Mouse (Mus musculus) MEL (cell line): ENCODE data around the gene Tnfrsf13c. TPM values are rescaled to one million over a fixed set of nuclear protein-coding genes. Genes with fewer than 3 reads are reported as not detected.

Source experiments
- DNase-seq: peaks from one replicate; pipeline ENCODE4 v3.0.0; 2011; ENCODE audit warnings: low read depth, low spot score
- H3K27ac ChIP-seq: 2 replicates; pipeline ENCODE4 v1.5.1; 2012; ENCODE audit warnings: low read depth, mild to moderate bottlenecking, control low read depth, low read length, moderate library complexity; ENCODE audit not compliant: control insufficient read depth
- H3K27me3 ChIP-seq, 2 experiments: fragments of 150-350 bp in 1 of 2; sonication (generic) in 1 of 2; 2 replicates each; pipeline ENCODE4 v1.6.1; 2012; ENCODE audit warnings: low read length in 2 of 2, mild to moderate bottlenecking in 2 of 2, improper control_type of control experiment in 1 of 2, moderate library complexity in 1 of 2; ENCODE audit not compliant: insufficient read depth in 2 of 2, control insufficient read depth in 1 of 2
- H3K36me3 ChIP-seq, 2 experiments: 2 replicates each; pipeline ENCODE4 v1.6.1; 2012 to 2014; ENCODE audit warnings: low read length in 2 of 2, improper control_type of control experiment in 1 of 2, inconsistent platforms in 1 of 2, mild to moderate bottlenecking in 1 of 2; ENCODE audit not compliant: insufficient read depth in 2 of 2, control insufficient read depth in 1 of 2
- H3K4me1 ChIP-seq, 2 experiments: fragments of 150-350 bp in 1 of 2; sonication (generic) in 1 of 2; 2 replicates each; pipeline ENCODE4 v1.6.1; 2012; ENCODE audit warnings: low read length in 2 of 2, improper control_type of control experiment in 1 of 2, mild to moderate bottlenecking in 1 of 2; ENCODE audit not compliant: insufficient read depth in 2 of 2, control insufficient read depth in 1 of 2
- H3K4me3 ChIP-seq, 2 experiments: fragments of 150-350 bp in 1 of 2; sonication (generic) in 1 of 2; 2 replicates each; pipeline ENCODE4 v1.5.1; 2012; ENCODE audit warnings: low read depth in 2 of 2, low read length in 2 of 2, mild to moderate bottlenecking in 2 of 2, moderate library complexity in 2 of 2, control low read depth in 1 of 2, improper control_type of control experiment in 1 of 2; ENCODE audit not compliant: control insufficient read depth in 1 of 2, insufficient read depth in 1 of 2
- H3K79me2 ChIP-seq: 2 replicates; pipeline ENCODE4 v1.6.1; 2012; ENCODE audit warnings: mild to moderate bottlenecking, low read length, moderate library complexity; ENCODE audit not compliant: control insufficient read depth, poor library complexity, insufficient read depth
- H3K9ac ChIP-seq: 2 replicates; pipeline ENCODE4 v1.6.1; 2012; ENCODE audit warnings: low read depth, mild to moderate bottlenecking, control low read depth, low read length, moderate library complexity; ENCODE audit not compliant: control insufficient read depth, poor library complexity, severe bottlenecking
- H3K9me3 ChIP-seq: fragments of 150-350 bp; sonication (generic); replicated peaks from 2 replicates; pipeline ENCODE4 v1.6.1; 2012; ENCODE audit warnings: mild to moderate bottlenecking, low read length, improper control_type of control experiment, moderate library complexity; ENCODE audit not compliant: insufficient read depth
- CHD1 ChIP-seq: IDR thresholded peaks from 2 replicates; pipeline ENCODE4 v1.6.1; 2012; ENCODE audit warnings: low read depth, mild to moderate bottlenecking, inconsistent platforms, low read length, improper control_type of control experiment
- CHD2 ChIP-seq: IDR thresholded peaks from 2 replicates; pipeline ENCODE4 v1.6.1; 2011; ENCODE audit warnings: low read length, improper control_type of control experiment
- CTCF ChIP-seq, 3 experiments: IDR thresholded peaks in 2 of 3; conservative IDR thresholded peaks in 1 of 3; 2 replicates each; pipeline ENCODE4 v1.5.1; 2011 to 2012; ENCODE audit warnings: low read length in 3 of 3, low read depth in 2 of 3, mild to moderate bottlenecking in 2 of 3, improper control_type of control experiment in 1 of 3, inconsistent platforms in 1 of 3, mixed read lengths in 1 of 3, moderate library complexity in 1 of 3; ENCODE audit not compliant: control insufficient read depth in 1 of 3, insufficient read depth in 1 of 3, poor library complexity in 1 of 3, severe bottlenecking in 1 of 3
- GABPA ChIP-seq: IDR thresholded peaks from 2 replicates; pipeline ENCODE4 v1.6.1; 2012; ENCODE audit warnings: low read depth, mild to moderate bottlenecking, inconsistent platforms, low read length, improper control_type of control experiment, moderate library complexity
- GATA1 ChIP-seq: IDR thresholded peaks from 2 replicates; pipeline ENCODE4 v1.6.1; 2011; ENCODE audit warnings: low read depth, low read length, improper control_type of control experiment
- HCFC1 ChIP-seq: IDR thresholded peaks from 2 replicates; pipeline ENCODE4 v1.6.1; 2012; ENCODE audit warnings: low read depth, mild to moderate bottlenecking, inconsistent platforms, low read length, improper control_type of control experiment, moderate library complexity
- JUND ChIP-seq: IDR thresholded peaks from 2 replicates; pipeline ENCODE4 v1.6.1; 2011; ENCODE audit warnings: low read depth, mild to moderate bottlenecking, improper control_type of control experiment, low read length
- MAX ChIP-seq: IDR thresholded peaks from 2 replicates; pipeline ENCODE4 v1.6.1; 2011; ENCODE audit warnings: low read length, improper control_type of control experiment
- MEF2A ChIP-seq: IDR thresholded peaks from 2 replicates; pipeline ENCODE4 v1.6.1; 2014; ENCODE audit warnings: low read depth, mild to moderate bottlenecking, inconsistent platforms, low read length, improper control_type of control experiment; ENCODE audit not compliant: poor library complexity, insufficient replicate concordance, severe bottlenecking; ENCODE audit errors: extremely low read depth
- NRF1 ChIP-seq: IDR thresholded peaks from 2 replicates; pipeline ENCODE4 v1.6.1; 2014; ENCODE audit warnings: low read depth, mild to moderate bottlenecking, inconsistent platforms, low read length, improper control_type of control experiment, moderate library complexity; ENCODE audit not compliant: poor library complexity, insufficient read depth, severe bottlenecking
- RAD21 ChIP-seq: IDR thresholded peaks from 2 replicates; pipeline ENCODE4 v1.6.1; 2011; ENCODE audit warnings: mild to moderate bottlenecking, low read depth, low read length, improper control_type of control experiment
- USF2 ChIP-seq, 2 experiments: IDR thresholded peaks; 2 replicates each; pipeline ENCODE4 v1.6.1; 2011 to 2012; ENCODE audit warnings: improper control_type of control experiment in 2 of 2, low read length in 2 of 2, borderline replicate concordance in 1 of 2, inconsistent platforms in 1 of 2, low read depth in 1 of 2, mild to moderate bottlenecking in 1 of 2; ENCODE audit not compliant: insufficient read depth in 1 of 2
- ZKSCAN1 ChIP-seq: IDR thresholded peaks from 2 replicates; pipeline ENCODE4 v1.6.1; 2012; ENCODE audit warnings: low read depth, mild to moderate bottlenecking, inconsistent platforms, low read length, improper control_type of control experiment, moderate library complexity
- ZMIZ1 ChIP-seq: IDR thresholded peaks from 2 replicates; pipeline ENCODE4 v1.6.1; 2012; ENCODE audit warnings: low read depth, mild to moderate bottlenecking, inconsistent platforms, low read length, improper control_type of control experiment, moderate library complexity
- polyA plus RNA-seq, 2 experiments: library from polyadenylated mRNA; stranded (reverse) in 1 of 2; unstranded in 1 of 2; fragments of >175 nt in 1 of 2; fragments of >200 nt in 1 of 2; gene quantifications; 2 replicates each; pipeline versions ENCODE4 v1.2.1 to v1.2.4; 2012; ENCODE audit warnings: low replicate concordance in 2 of 2, low read depth in 1 of 2; ENCODE audit not compliant: insufficient read length in 2 of 2, insufficient read depth in 1 of 2, missing spikeins in 1 of 2
- total RNA-seq: library from RNA; depleted of rRNA; stranded (reverse); fragments of 300-350 nt; gene quantifications from 2 replicates; pipeline ENCODE4 v1.2.3, GENCODE M21; 2012

The Tnfrsf13c gene
- total and polyA plus RNA-seq, 3 experiments: 0.63 to 1.5 TPM; not detected in 1

DNA sequence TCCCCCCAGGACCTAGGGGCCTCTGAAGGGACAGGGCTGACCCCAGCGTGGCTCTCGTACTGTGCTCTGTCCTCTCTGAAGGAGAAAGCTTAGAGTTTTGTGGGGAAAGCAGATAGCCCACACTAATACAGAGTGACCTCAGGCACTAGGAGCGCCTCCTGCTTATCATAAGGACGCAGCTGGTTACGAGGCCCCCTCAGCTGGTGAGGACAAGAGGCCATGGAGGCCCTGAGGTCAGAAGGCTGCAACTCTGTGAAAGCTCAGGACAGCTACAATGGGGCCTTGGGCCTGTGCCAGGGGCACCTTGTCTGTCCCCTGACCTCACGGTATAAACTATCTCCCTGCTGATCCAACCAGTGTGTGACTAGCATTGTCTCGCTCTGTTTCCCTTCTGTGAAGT, 40.0 kb downstream of the Tnfrsf13c start:
- Histone ChIP-seq H3K27me3 (no peaks in the 10 kb centered on the region), H3K9ac (no peak overlapping the region), H3K4me1 (0 out of 4 replicates have a peak, but pooled peaks cover 0 to 3% of the 10 kb centered on the region in 2 experiments), H3K27ac (no peak overlapping the region), H3K9me3 (no peaks in the 10 kb centered on the region), H3K4me3 (no peak overlapping the region), H3K36me3 (peaks cover 0 to 13% of the 10 kb centered on the region in 2 experiments; a peak in 3 of 4 replicates)
- TF ChIP-seq RAD21 (no peak), MEF2A (no peak), HCFC1 (no peak)
- TF ChIP-seq, all 39 proteins: peak for 0
- DNase-seq: no peak
- no peaks in the 10 kb centered on the region for H3K79me2 ChIP-seq

GRCm38 (mm10) chr15:82183596-82183995, 40.6 kb downstream of the Tnfrsf13c start:
- H3K9ac ChIP-seq: no peak overlapping the region
- TF ChIP-seq CHD2: no peak
- no peak for TF ChIP-seq USF2 (IDR thresholded peaks at IDR 0.05; ENCODE audit: borderline replicate concordance in 1 of 2, insufficient read depth in 1 of 2, low read depth in 1 of 2, low read length in 2 of 2)
- TF ChIP-seq MAX: no peak
- no peak for TF ChIP-seq ZMIZ1
- no peak for TF ChIP-seq CHD1
- TF ChIP-seq, all 39 proteins: peak for 0
- Histone ChIP-seq H3K9me3 (no peaks in the 10 kb centered on the region), H3K36me3 (peaks cover 0 to 13% of the 10 kb centered on the region in 2 experiments; a peak in 3 of 4 replicates), H3K4me3 (no peak overlapping the region), H3K4me1 (0 out of 4 replicates have a peak, but pooled peaks cover 0 to 3% of the 10 kb centered on the region in 2 experiments), H3K27me3 (no peaks in the 10 kb centered on the region), H3K27ac (no peak overlapping the region), H3K79me2 (no peaks in the 10 kb centered on the region)
- no peak for DNase-seq

GRCm38 (mm10) chr15:82182311-82182710, 41.9 kb downstream of the Tnfrsf13c start:
- TF ChIP-seq GABPA (no peak), NRF1 (no peak), GATA1 (no peak), RAD21 (no peak), CHD2 (no peak), CTCF (IDR thresholded peaks at IDR 0.05 in 2 of 3, conservative IDR thresholded peaks at IDR 0.05 in 1 of 3; ENCODE audit: control insufficient read depth in 1 of 3, insufficient read depth in 1 of 3, low read depth in 2 of 3, low read length in 3 of 3, poor library complexity in 1 of 3, severe bottlenecking in 1 of 3) (peak; percentile 33 to 57 (median 39)), JUND (no peak), ZKSCAN1 (no peak)
- Histone ChIP-seq H3K9me3 (no peaks in the 10 kb centered on the region), H3K4me3 (no peak overlapping the region), H3K36me3 (peaks cover 0 to 16% of the 10 kb centered on the region in 2 experiments; a peak in 3 of 4 replicates), H3K27me3 (no peaks in the 10 kb centered on the region), H3K9ac (no peak overlapping the region), H3K79me2 (no peaks in the 10 kb centered on the region), H3K27ac (no peak overlapping the region), H3K4me1 (0 out of 4 replicates have a peak, but pooled peaks cover 0 to 3% of the 10 kb centered on the region in 2 experiments)
- no peak for DNase-seq
